Mouse (Mus musculus) ES-Bruce4 (cell line): ENCODE measurements around the gene Cul7. TPM values are rescaled to one million over a fixed set of nuclear protein-coding genes. Genes with fewer than 3 reads are reported as not detected.

Experiments used
- H3K27ac ChIP-seq: 2 replicates; pipeline ENCODE4 v1.5.1; 2012; ENCODE audit warnings: low read length, inconsistent platforms; ENCODE audit not compliant: insufficient read depth
- H3K27me3 ChIP-seq: 2 replicates; pipeline ENCODE4 v1.6.1; 2012; ENCODE audit warnings: mild to moderate bottlenecking, low read length, inconsistent platforms; ENCODE audit not compliant: control insufficient read depth, poor library complexity, insufficient read depth, severe bottlenecking
- H3K36me3 ChIP-seq: 2 replicates; pipeline ENCODE4 v1.6.1; 2012; ENCODE audit warnings: inconsistent platforms, mild to moderate bottlenecking, low read length, moderate library complexity; ENCODE audit not compliant: control insufficient read depth, poor library complexity, insufficient read depth, severe bottlenecking
- H3K4me1 ChIP-seq: one replicate; pipeline ENCODE4 v1.8.1; 2011; ENCODE audit warnings: low read length; ENCODE audit not compliant: control insufficient read depth, insufficient read depth
- H3K4me3 ChIP-seq: 2 replicates; pipeline ENCODE4 v1.5.1; 2011; ENCODE audit warnings: low read depth, mild to moderate bottlenecking, low read length
- H3K9ac ChIP-seq: 2 replicates; pipeline ENCODE4 v1.6.1; 2012; ENCODE audit warnings: low read depth, mild to moderate bottlenecking, inconsistent platforms; ENCODE audit not compliant: poor library complexity, severe bottlenecking
- H3K9me3 ChIP-seq: replicated peaks from 2 replicates; pipeline ENCODE4 v1.6.1; 2012; ENCODE audit warnings: mild to moderate bottlenecking, low read length, inconsistent platforms; ENCODE audit not compliant: control insufficient read depth, poor library complexity, insufficient read depth, severe bottlenecking
- CTCF ChIP-seq: IDR thresholded peaks from one replicate; pipeline ENCODE4 v1.8.1; 2011; ENCODE audit warnings: low read depth, low read length
- EP300 ChIP-seq: IDR thresholded peaks from 2 replicates; pipeline ENCODE4 v1.6.1; 2011; ENCODE audit warnings: low read depth, low read length; ENCODE audit not compliant: insufficient read depth
- POLR2A ChIP-seq: IDR thresholded peaks from one replicate; pipeline ENCODE4 v1.8.1; 2011; ENCODE audit warnings: low read length; ENCODE audit not compliant: insufficient read depth
- polyA plus RNA-seq: library from polyadenylated mRNA; stranded (reverse); fragments of >200 nt; gene quantifications from 2 replicates; pipeline ENCODE4 v1.2.4, GENCODE M21; 2011; ENCODE audit warnings: low read depth; ENCODE audit not compliant: missing spikeins, insufficient read depth, insufficient read length

Cul7 gene
- polyA plus RNA-seq, 1 experiment: 67.1 TPM

- Histone ChIP-seq H3K9ac (no peak overlapping the region), H3K27me3 (no peaks in the 10 kb centered on the region), H3K4me3 (no peak overlapping the region), H3K36me3 (no peaks in the 10 kb centered on the region), H3K27ac (no peak overlapping the region), H3K9me3 (no peaks in the 10 kb centered on the region), H3K4me1 (peaks cover 4% of the 10 kb centered on the region)
- TF ChIP-seq EP300 (no peak), CTCF (no peak), POLR2A (no peak)
Measured at GRCm38 (mm10) chr17:46706375-46707089, 56.4 kb downstream of the Cul7 start.

GRCm38 (mm10) chr17:46710959-46711597 is 60.9 kb downstream of the Cul7 start, which contains the start of gene Pex6:
Gene Pex6, plus strand, starts transcription at chr17:46711463.
- no peaks in the 10 kb centered on the region for H3K4me1 ChIP-seq
- TF ChIP-seq POLR2A: peak; percentile 87
- no peak for TF ChIP-seq EP300
- peak within 1 kb of the TSS; percentile 70; the same call in 1 of the 2 replicates for H3K27ac ChIP-seq

GRCm38 (mm10) chr17:46711612-46712271 is 61.6 kb downstream of the Cul7 start:
- TF ChIP-seq EP300 (no peak), CTCF (no peak), POLR2A (no peak)
- Histone ChIP-seq H3K36me3 (0 out of 2 replicates have a peak, but pooled peaks cover 5% of the 10 kb centered on the region), H3K27me3 (no peaks in the 10 kb centered on the region), H3K27ac (no peak overlapping the region), H3K9ac (peak overlapping the region; percentile 98), H3K4me1 (no peaks in the 10 kb centered on the region), H3K9me3 (no peaks in the 10 kb centered on the region), H3K4me3 (peak overlapping the region; percentile 84)

More at GRCm38 (mm10) chr17:46710959-46711597, 60.9 kb downstream of the Cul7 start, which contains the start of gene Pex6:
- H3K36me3 ChIP-seq: 0 out of 2 replicates have a peak, but pooled peaks cover 5% of the 10 kb centered on the region
- no peaks in the 10 kb centered on the region for H3K9me3 ChIP-seq
- H3K4me3 ChIP-seq: peak within 1 kb of the TSS; percentile 84
- H3K9ac ChIP-seq: peak within 1 kb of the TSS; percentile 98
- no peaks in the 10 kb centered on the region for H3K27me3 ChIP-seq

GRCm38 (mm10) chr17:46712442-46712841 is 62.3 kb downstream of the Cul7 start:
- TF ChIP-seq POLR2A (no peak), EP300 (no peak), CTCF (no peak)
- no peaks in the 10 kb centered on the region for H3K4me1 ChIP-seq
- H3K27me3 ChIP-seq: no peaks in the 10 kb centered on the region
- peak overlapping the region; percentile 84; the same call in 1 of the 2 replicates for H3K4me3 ChIP-seq
- H3K9ac ChIP-seq: peak overlapping the region; percentile 98
- 0 out of 2 replicates have a peak, but pooled peaks cover 5% of the 10 kb centered on the region for H3K36me3 ChIP-seq
- H3K9me3 ChIP-seq: no peaks in the 10 kb centered on the region
- no peak overlapping the region for H3K27ac ChIP-seq

- H3K4me3 ChIP-seq: no peak overlapping the region
- H3K4me1 ChIP-seq: no peaks in the 10 kb centered on the region
- H3K9me3 ChIP-seq: no peaks in the 10 kb centered on the region
- H3K9ac ChIP-seq: no peak overlapping the region
- no peak overlapping the region for H3K27ac ChIP-seq
- H3K27me3 ChIP-seq: no peaks in the 10 kb centered on the region
- no peak for TF ChIP-seq CTCF
- no peak for TF ChIP-seq POLR2A
- no peak for TF ChIP-seq EP300
- H3K36me3 ChIP-seq: 0 out of 2 replicates have a peak, but pooled peaks cover 5% of the 10 kb centered on the region
Measured at GRCm38 (mm10) chr17:46713849-46714248, 63.7 kb downstream of the Cul7 start.

Other genes starting within 250 kb of the Cul7 start
- 1.3 TPM in 1 of 2 replicates, not detected in the other for gene Crip3, start 221.4 kb upstream of the Cul7 start, polyA plus RNA-seq
- gene Slc22a7, start 211.9 kb upstream of the Cul7 start, polyA plus RNA-seq: 6.0 and 6.1 TPM in 2 replicates
- 0.90 and 1.3 TPM in 2 replicates for gene Ttbk1, start 162.7 kb upstream of the Cul7 start, polyA plus RNA-seq
- gene Dnph1, start 153.6 kb upstream of the Cul7 start, polyA plus RNA-seq: 21.8 and 24.1 TPM in 2 replicates
- 4.4 and 6.2 TPM in 2 replicates for gene Cul9, start 103.9 kb upstream of the Cul7 start, polyA plus RNA-seq
- gene Srf, start 94.2 kb upstream of the Cul7 start, polyA plus RNA-seq: 40.5 and 42.0 TPM in 2 replicates
- gene Ptk7, start 20.8 kb upstream of the Cul7 start, polyA plus RNA-seq: 110 and 113 TPM in 2 replicates
- 10.1 TPM in 2 replicates for gene Klc4, start 4.3 kb upstream of the Cul7 start, polyA plus RNA-seq
- gene Mrpl2, start 4.1 kb upstream of the Cul7 start, polyA plus RNA-seq: 65.8 and 70.9 TPM in 2 replicates
- 48.5 and 60.2 TPM in 2 replicates for gene Rrp36, start 24.0 kb downstream of the Cul7 start, polyA plus RNA-seq
- gene Mea1, start 28.5 kb downstream of the Cul7 start, polyA plus RNA-seq: 142 and 147 TPM in 2 replicates
- 90.3 and 97.7 TPM in 2 replicates for gene Klhdc3, start 30.6 kb downstream of the Cul7 start, polyA plus RNA-seq
- gene Ppp2r5d, start 54.8 kb downstream of the Cul7 start, polyA plus RNA-seq: 97.3 and 99.4 TPM in 2 replicates
- 13.0 and 13.4 TPM in 2 replicates for gene Pex6, start 61.1 kb downstream of the Cul7 start, polyA plus RNA-seq
- gene Gnmt, start 78.8 kb downstream of the Cul7 start, polyA plus RNA-seq: 3.9 and 4.1 TPM in 2 replicates
- gene Cnpy3, start 101.9 kb downstream of the Cul7 start, polyA plus RNA-seq: 31.2 and 37.2 TPM in 2 replicates
- gene Ptcra, start 113.4 kb downstream of the Cul7 start, polyA plus RNA-seq: 1.1 and 1.7 TPM in 2 replicates
- 6.7 and 7.2 TPM in 2 replicates for gene 2310039H08Rik, start 122.3 kb downstream of the Cul7 start, polyA plus RNA-seq
- gene Rpl7l1, start 132.3 kb downstream of the Cul7 start, polyA plus RNA-seq: 167 and 196 TPM in 2 replicates
- 24.2 and 26.7 TPM in 2 replicates for gene Bicral, start 208.1 kb downstream of the Cul7 start, polyA plus RNA-seq
- 10.6 and 10.8 TPM in 2 replicates for gene Tbcc, start 240.3 kb downstream of the Cul7 start, polyA plus RNA-seq